Mouse (Mus musculus) MEL (cell line): ENCODE results near the gene Kif23. TPM values are rescaled to one million over a fixed set of nuclear protein-coding genes. Genes with fewer than 3 reads are reported as not detected.

Experiments used
- DNase-seq: peaks from one replicate; pipeline ENCODE4 v3.0.0; 2011; ENCODE audit warnings: low read depth, low spot score
- H3K27ac ChIP-seq: 2 replicates; pipeline ENCODE4 v1.5.1; 2012; ENCODE audit warnings: low read depth, mild to moderate bottlenecking, control low read depth, low read length, moderate library complexity; ENCODE audit not compliant: control insufficient read depth
- H3K27me3 ChIP-seq, 2 experiments: fragments of 150-350 bp in 1 of 2; sonication (generic) in 1 of 2; 2 replicates each; pipeline ENCODE4 v1.6.1; 2012; ENCODE audit warnings: low read length in 2 of 2, mild to moderate bottlenecking in 2 of 2, improper control_type of control experiment in 1 of 2, moderate library complexity in 1 of 2; ENCODE audit not compliant: insufficient read depth in 2 of 2, control insufficient read depth in 1 of 2
- H3K36me3 ChIP-seq, 2 experiments: 2 replicates each; pipeline ENCODE4 v1.6.1; 2012 to 2014; ENCODE audit warnings: low read length in 2 of 2, improper control_type of control experiment in 1 of 2, inconsistent platforms in 1 of 2, mild to moderate bottlenecking in 1 of 2; ENCODE audit not compliant: insufficient read depth in 2 of 2, control insufficient read depth in 1 of 2
- H3K4me1 ChIP-seq, 2 experiments: fragments of 150-350 bp in 1 of 2; sonication (generic) in 1 of 2; 2 replicates each; pipeline ENCODE4 v1.6.1; 2012; ENCODE audit warnings: low read length in 2 of 2, improper control_type of control experiment in 1 of 2, mild to moderate bottlenecking in 1 of 2; ENCODE audit not compliant: insufficient read depth in 2 of 2, control insufficient read depth in 1 of 2
- H3K4me3 ChIP-seq, 2 experiments: fragments of 150-350 bp in 1 of 2; sonication (generic) in 1 of 2; 2 replicates each; pipeline ENCODE4 v1.5.1; 2012; ENCODE audit warnings: low read depth in 2 of 2, low read length in 2 of 2, mild to moderate bottlenecking in 2 of 2, moderate library complexity in 2 of 2, control low read depth in 1 of 2, improper control_type of control experiment in 1 of 2; ENCODE audit not compliant: control insufficient read depth in 1 of 2, insufficient read depth in 1 of 2
- H3K79me2 ChIP-seq: 2 replicates; pipeline ENCODE4 v1.6.1; 2012; ENCODE audit warnings: mild to moderate bottlenecking, low read length, moderate library complexity; ENCODE audit not compliant: control insufficient read depth, poor library complexity, insufficient read depth
- H3K9ac ChIP-seq: 2 replicates; pipeline ENCODE4 v1.6.1; 2012; ENCODE audit warnings: low read depth, mild to moderate bottlenecking, control low read depth, low read length, moderate library complexity; ENCODE audit not compliant: control insufficient read depth, poor library complexity, severe bottlenecking
- H3K9me3 ChIP-seq: fragments of 150-350 bp; sonication (generic); replicated peaks from 2 replicates; pipeline ENCODE4 v1.6.1; 2012; ENCODE audit warnings: mild to moderate bottlenecking, low read length, improper control_type of control experiment, moderate library complexity; ENCODE audit not compliant: insufficient read depth
- BHLHE40 ChIP-seq: IDR thresholded peaks from 2 replicates; pipeline ENCODE4 v1.6.1; 2012; ENCODE audit warnings: low read depth, mild to moderate bottlenecking, inconsistent platforms, low read length, improper control_type of control experiment, borderline replicate concordance
- CTCF ChIP-seq, 3 experiments: IDR thresholded peaks in 2 of 3; conservative IDR thresholded peaks in 1 of 3; 2 replicates each; pipeline ENCODE4 v1.5.1; 2011 to 2012; ENCODE audit warnings: low read length in 3 of 3, low read depth in 2 of 3, mild to moderate bottlenecking in 2 of 3, improper control_type of control experiment in 1 of 3, inconsistent platforms in 1 of 3, mixed read lengths in 1 of 3, moderate library complexity in 1 of 3; ENCODE audit not compliant: control insufficient read depth in 1 of 3, insufficient read depth in 1 of 3, poor library complexity in 1 of 3, severe bottlenecking in 1 of 3
- GABPA ChIP-seq: IDR thresholded peaks from 2 replicates; pipeline ENCODE4 v1.6.1; 2012; ENCODE audit warnings: low read depth, mild to moderate bottlenecking, inconsistent platforms, low read length, improper control_type of control experiment, moderate library complexity
- KAT2A ChIP-seq: conservative IDR thresholded peaks from 2 replicates; pipeline ENCODE4 v1.6.1; 2012; ENCODE audit warnings: low read depth, low read length, improper control_type of control experiment, inconsistent platforms
- MAFK ChIP-seq: IDR thresholded peaks from 2 replicates; pipeline ENCODE4 v1.6.1; 2011; ENCODE audit warnings: low read depth, mild to moderate bottlenecking, low read length, improper control_type of control experiment, borderline replicate concordance
- MAZ ChIP-seq: IDR thresholded peaks from 2 replicates; pipeline ENCODE4 v1.6.1; 2012; ENCODE audit warnings: low read depth, mild to moderate bottlenecking, inconsistent platforms, low read length, improper control_type of control experiment
- MEF2A ChIP-seq: IDR thresholded peaks from 2 replicates; pipeline ENCODE4 v1.6.1; 2014; ENCODE audit warnings: low read depth, mild to moderate bottlenecking, inconsistent platforms, low read length, improper control_type of control experiment; ENCODE audit not compliant: poor library complexity, insufficient replicate concordance, severe bottlenecking; ENCODE audit errors: extremely low read depth
- MXI1 ChIP-seq: IDR thresholded peaks from 2 replicates; pipeline ENCODE4 v1.6.1; 2011; ENCODE audit warnings: mild to moderate bottlenecking, low read depth, low read length, improper control_type of control experiment
- MYC ChIP-seq: IDR thresholded peaks from 2 replicates; pipeline ENCODE4 v1.6.1; 2011; ENCODE audit warnings: low read depth, mild to moderate bottlenecking, low read length, improper control_type of control experiment, moderate library complexity
- NELFE ChIP-seq: IDR thresholded peaks from 2 replicates; pipeline ENCODE4 v1.6.1; 2011; ENCODE audit warnings: low read depth, low read length, improper control_type of control experiment
- POLR2A ChIP-seq, 2 experiments: IDR thresholded peaks; 2 replicates each; pipeline ENCODE4 v1.6.1; 2011 to 2012; ENCODE audit warnings: low read length in 2 of 2, mild to moderate bottlenecking in 2 of 2, control low read depth in 1 of 2, improper control_type of control experiment in 1 of 2, low read depth in 1 of 2, moderate library complexity in 1 of 2; ENCODE audit not compliant: control insufficient read depth in 1 of 2, insufficient read depth in 1 of 2, poor library complexity in 1 of 2
- POLR2AphosphoS2 ChIP-seq: IDR thresholded peaks from 2 replicates; pipeline ENCODE4 v1.6.1; 2011; ENCODE audit warnings: low read length, improper control_type of control experiment
- RAD21 ChIP-seq: IDR thresholded peaks from 2 replicates; pipeline ENCODE4 v1.6.1; 2011; ENCODE audit warnings: mild to moderate bottlenecking, low read depth, low read length, improper control_type of control experiment
- RCOR1 ChIP-seq: IDR thresholded peaks from 2 replicates; pipeline ENCODE4 v1.6.1; 2012; ENCODE audit warnings: low read depth, mild to moderate bottlenecking, inconsistent platforms, low read length, improper control_type of control experiment
- SIN3A ChIP-seq: IDR thresholded peaks from 2 replicates; pipeline ENCODE4 v1.6.1; 2012; ENCODE audit warnings: low read length, improper control_type of control experiment, inconsistent platforms
- SMC3 ChIP-seq: IDR thresholded peaks from 2 replicates; pipeline ENCODE4 v1.6.1; 2011; ENCODE audit warnings: low read depth, low read length, improper control_type of control experiment
- USF1 ChIP-seq: IDR thresholded peaks from 2 replicates; pipeline ENCODE4 v1.6.1; 2014; ENCODE audit warnings: low read depth, mild to moderate bottlenecking, inconsistent platforms, low read length, improper control_type of control experiment, moderate library complexity
- USF2 ChIP-seq, 2 experiments: IDR thresholded peaks; 2 replicates each; pipeline ENCODE4 v1.6.1; 2011 to 2012; ENCODE audit warnings: improper control_type of control experiment in 2 of 2, low read length in 2 of 2, borderline replicate concordance in 1 of 2, inconsistent platforms in 1 of 2, low read depth in 1 of 2, mild to moderate bottlenecking in 1 of 2; ENCODE audit not compliant: insufficient read depth in 1 of 2
- ZKSCAN1 ChIP-seq: IDR thresholded peaks from 2 replicates; pipeline ENCODE4 v1.6.1; 2012; ENCODE audit warnings: low read depth, mild to moderate bottlenecking, inconsistent platforms, low read length, improper control_type of control experiment, moderate library complexity
- ZNF384 ChIP-seq: IDR thresholded peaks from 2 replicates; pipeline ENCODE4 v1.6.1; 2012; ENCODE audit warnings: low read depth, mild to moderate bottlenecking, inconsistent platforms, low read length, improper control_type of control experiment
- polyA plus RNA-seq, 2 experiments: library from polyadenylated mRNA; stranded (reverse) in 1 of 2; unstranded in 1 of 2; fragments of >175 nt in 1 of 2; fragments of >200 nt in 1 of 2; gene quantifications; 2 replicates each; pipeline versions ENCODE4 v1.2.1 to v1.2.4; 2012; ENCODE audit warnings: low replicate concordance in 2 of 2, low read depth in 1 of 2; ENCODE audit not compliant: insufficient read length in 2 of 2, insufficient read depth in 1 of 2, missing spikeins in 1 of 2
- total RNA-seq: library from RNA; depleted of rRNA; stranded (reverse); fragments of 300-350 nt; gene quantifications from 2 replicates; pipeline ENCODE4 v1.2.3, GENCODE M21; 2012

Gene Kif23
- total and polyA plus RNA-seq, 3 experiments: 37.5 to 100 TPM; not detected in 1

DNA sequence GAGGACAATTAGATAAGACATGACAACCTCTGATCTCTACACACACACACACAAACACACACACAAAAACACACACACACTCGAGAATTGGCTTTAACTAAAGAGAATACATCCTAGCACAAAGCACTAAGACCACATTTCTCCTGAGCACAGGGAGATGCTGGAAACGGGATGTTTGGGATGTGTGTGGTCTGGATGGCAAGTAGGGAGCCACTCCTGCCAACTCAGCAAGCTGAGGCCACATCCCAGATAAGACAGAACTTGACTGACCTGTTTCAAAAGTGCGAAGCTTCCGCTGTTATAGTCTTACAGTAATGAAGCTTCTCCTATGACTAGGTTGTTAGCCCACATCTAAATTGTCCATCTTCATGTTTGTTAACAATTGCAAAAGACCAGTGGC is 44.6 kb upstream of the Kif23 start:
- no peak for DNase-seq
- Histone ChIP-seq H3K4me3 (no peak overlapping the region), H3K79me2 (no peaks in the 10 kb centered on the region), H3K36me3 (no peaks in the 10 kb centered on the region), H3K4me1 (no peaks in the 10 kb centered on the region), H3K9me3 (no peaks in the 10 kb centered on the region), H3K27me3 (peaks cover 7 to 19% of the 10 kb centered on the region in 2 experiments), H3K9ac (no peak overlapping the region), H3K27ac (no peak overlapping the region)
- TF ChIP-seq NELFE (no peak), MEF2A (no peak), RCOR1 (no peak), MYC (no peak), SMC3 (no peak), GABPA (no peak), USF2 (IDR thresholded peaks at IDR 0.05; ENCODE audit: borderline replicate concordance in 1 of 2, insufficient read depth in 1 of 2, low read depth in 1 of 2, low read length in 2 of 2) (no peak), MAZ (no peak), MXI1 (no peak), ZKSCAN1 (no peak), MAFK (no peak), USF1 (no peak), ZNF384 (no peak), BHLHE40 (no peak)

DNA sequence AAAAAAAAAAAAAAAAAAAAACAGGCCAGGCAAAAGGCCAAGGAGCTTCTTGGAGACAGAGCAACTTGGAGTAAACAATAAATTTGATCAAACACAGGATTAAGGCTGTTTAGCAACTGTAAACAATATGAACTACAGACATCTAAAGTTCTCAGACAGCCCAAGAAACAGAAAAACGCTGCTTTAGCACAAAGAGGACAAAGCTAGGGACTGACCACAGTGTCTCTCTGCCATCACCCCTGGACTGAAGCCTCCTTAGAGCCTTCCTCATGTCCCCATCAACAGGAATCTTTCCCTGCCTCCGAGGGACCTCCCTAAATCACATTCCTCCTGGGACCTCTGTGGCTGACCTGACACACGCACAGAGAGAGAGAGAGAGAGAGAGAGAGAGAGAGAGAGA is 44.2 kb upstream of the Kif23 start:
- no peak for TF ChIP-seq BHLHE40
- Histone ChIP-seq H3K27me3 (peaks cover 7 to 19% of the 10 kb centered on the region in 2 experiments), H3K9ac (no peak overlapping the region), H3K4me3 (no peak overlapping the region), H3K9me3 (no peaks in the 10 kb centered on the region), H3K27ac (no peak overlapping the region), H3K79me2 (no peaks in the 10 kb centered on the region), H3K4me1 (no peaks in the 10 kb centered on the region), H3K36me3 (no peaks in the 10 kb centered on the region)
- no peak for DNase-seq

DNA sequence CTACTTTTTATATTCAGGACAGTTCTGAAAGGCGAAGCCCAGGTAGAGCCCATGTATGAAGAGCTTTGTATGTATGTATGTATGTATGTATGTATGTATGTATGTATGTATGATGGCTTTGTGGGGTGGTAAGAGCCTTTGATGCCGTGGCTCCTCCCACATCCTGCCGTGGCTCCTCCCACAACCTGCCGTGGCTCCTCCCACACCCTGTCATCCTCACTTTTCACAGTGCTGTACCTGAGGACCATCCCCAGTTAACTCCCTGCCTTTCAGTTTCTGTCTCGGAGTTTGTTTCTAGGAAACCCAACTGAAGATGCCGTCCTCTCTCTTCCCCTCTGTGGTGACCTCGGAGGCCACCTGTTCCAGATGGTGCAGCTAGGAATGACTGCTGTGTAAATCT is 39.5 kb upstream of the Kif23 start:
- no peak overlapping the region for H3K4me3 ChIP-seq
- peaks cover 4 to 6% of the 10 kb centered on the region in 2 experiments for H3K27me3 ChIP-seq
- no peaks in the 10 kb centered on the region for H3K9me3 ChIP-seq
- no peak overlapping the region for H3K9ac ChIP-seq
- no peaks in the 10 kb centered on the region for H3K36me3 ChIP-seq
- no peak for DNase-seq
- H3K79me2 ChIP-seq: no peaks in the 10 kb centered on the region
- no peak for TF ChIP-seq POLR2A (IDR thresholded peaks at IDR 0.05; ENCODE audit: control insufficient read depth in 1 of 2, insufficient read depth in 1 of 2, low read depth in 1 of 2, low read length in 2 of 2, poor library complexity in 1 of 2)
- no peak for TF ChIP-seq SIN3A
- TF ChIP-seq CTCF (IDR thresholded peaks at IDR 0.05 in 2 of 3, conservative IDR thresholded peaks at IDR 0.05 in 1 of 3; ENCODE audit: control insufficient read depth in 1 of 3, insufficient read depth in 1 of 3, low read depth in 2 of 3, low read length in 3 of 3, poor library complexity in 1 of 3, severe bottlenecking in 1 of 3): no peak
- no peak for TF ChIP-seq SMC3
- no peak for TF ChIP-seq KAT2A
- TF ChIP-seq POLR2AphosphoS2: no peak
- TF ChIP-seq ZKSCAN1: no peak
- TF ChIP-seq BHLHE40: no peak
- no peak for TF ChIP-seq RAD21
- TF ChIP-seq MYC: no peak
- TF ChIP-seq RCOR1: no peak
- H3K4me1 ChIP-seq: peaks cover 0 to 7% of the 10 kb centered on the region in 2 experiments; a peak in 2 of 4 replicates
- no peak overlapping the region for H3K27ac ChIP-seq
